Mouse (Mus musculus) myocyte (in vitro differentiated cells): ENCODE data around the gene Brf1. TPM values are rescaled to one million over a fixed set of nuclear protein-coding genes. Genes with fewer than 3 reads are reported as not detected.

Experiments
- H3K27me3 ChIP-seq: one replicate; pipeline ENCODE4 v1.6.1; 2011; ENCODE audit not compliant: control insufficient read depth, insufficient read depth, insufficient read length
- H3K36me3 ChIP-seq: one replicate; pipeline ENCODE4 v1.6.1; 2011; ENCODE audit not compliant: control insufficient read depth, insufficient read depth
- H3K4me2 ChIP-seq: one replicate; pipeline ENCODE4 v1.6.1; 2011; ENCODE audit warnings: low read depth, control low read depth
- H3K4me3 ChIP-seq: one replicate; pipeline ENCODE4 v1.5.1; 2011; ENCODE audit warnings: mild to moderate bottlenecking, control low read depth, moderate library complexity
- H3K79me2 ChIP-seq: one replicate; pipeline ENCODE4 v1.6.1; 2011; ENCODE audit not compliant: control insufficient read depth, insufficient read depth
- H3ac ChIP-seq: one replicate; pipeline ENCODE4 v1.6.1; 2011; ENCODE audit not compliant: control insufficient read depth, insufficient read length
- CEBPB ChIP-seq: IDR thresholded peaks from 2 replicates; pipeline ENCODE4 v1.6.1; 2011; ENCODE audit warnings: mild to moderate bottlenecking, moderate library complexity; ENCODE audit not compliant: poor library complexity, insufficient read depth, severe bottlenecking
- E2F4 ChIP-seq: IDR thresholded peaks from one replicate; pipeline ENCODE4 v1.6.1; 2011; ENCODE audit warnings: mild to moderate bottlenecking, control low read depth, moderate library complexity; ENCODE audit not compliant: insufficient read depth
- MAX ChIP-seq: IDR thresholded peaks from one replicate; pipeline ENCODE4 v1.6.1; 2011; ENCODE audit warnings: low read depth, mild to moderate bottlenecking, control low read depth
- MYOD1 ChIP-seq, 3 experiments: IDR thresholded peaks; one replicate each; pipeline ENCODE4 v1.6.1; 2011; ENCODE audit warnings: control low read depth in 2 of 3, low read depth in 2 of 3, mild to moderate bottlenecking in 2 of 3, moderate library complexity in 1 of 3; ENCODE audit not compliant: insufficient read length in 2 of 3, control insufficient read depth in 1 of 3
- MYOG ChIP-seq, 3 experiments: IDR thresholded peaks; one replicate each; pipeline ENCODE4 v1.6.1; 2011; ENCODE audit warnings: control low read depth in 2 of 3, low read depth in 2 of 3, mild to moderate bottlenecking in 2 of 3; ENCODE audit not compliant: insufficient read length in 2 of 3, control insufficient read depth in 1 of 3, insufficient read depth in 1 of 3
- POLR2A ChIP-seq: IDR thresholded peaks from one replicate; pipeline ENCODE4 v1.6.1; 2011; ENCODE audit warnings: low read depth, mild to moderate bottlenecking, control low read depth, moderate library complexity; ENCODE audit not compliant: insufficient read length
- POLR2AphosphoS2 ChIP-seq: IDR thresholded peaks from one replicate; pipeline ENCODE4 v1.6.1; 2011; ENCODE audit warnings: low read depth, control low read depth; ENCODE audit not compliant: insufficient read length
- REST ChIP-seq: IDR thresholded peaks from one replicate; pipeline ENCODE4 v1.6.1; 2011; ENCODE audit warnings: mild to moderate bottlenecking, control low read depth, moderate library complexity; ENCODE audit not compliant: insufficient read depth, insufficient read length
- SRF ChIP-seq: IDR thresholded peaks from one replicate; pipeline ENCODE4 v1.6.1; 2011; ENCODE audit warnings: low read depth; ENCODE audit not compliant: control insufficient read depth, insufficient read length
- TCF12 ChIP-seq: IDR thresholded peaks from one replicate; pipeline ENCODE4 v1.6.1; 2011; ENCODE audit warnings: mild to moderate bottlenecking, control low read depth; ENCODE audit not compliant: poor library complexity, insufficient read depth, severe bottlenecking
- TCF3 ChIP-seq: IDR thresholded peaks from one replicate; pipeline ENCODE4 v1.6.1; 2011; ENCODE audit warnings: low read depth, control low read depth; ENCODE audit not compliant: insufficient read length
- polyA plus RNA-seq: library from polyadenylated mRNA; unstranded; fragments of >200 nt; fragmentation: generic; extraction: Trizol; gene quantifications from one replicate; pipeline ENCODE4 v1.2.1, GENCODE M21; 2012; ENCODE audit warnings: missing spikeins

The Brf1 gene
- polyA plus RNA-seq, 1 experiment = 27.9 TPM

GRCm38 (mm10) chr12:113013604-113014558, 13.4 kb upstream of the Brf1 start, which contains the start of gene Pacs2:
Pacs2 (plus strand) TSS chr12:113014508.
- H3K36me3 ChIP-seq = no peaks in the 10 kb centered on the region
- peak within 1 kb of the TSS; percentile 54 for H3K4me3 ChIP-seq
- peaks cover 45% of the 10 kb centered on the region for H3K79me2 ChIP-seq
- no peak for TF ChIP-seq MYOD1 (IDR thresholded peaks at IDR 0.05; ENCODE audit: control insufficient read depth in 1 of 3, insufficient read length in 2 of 3, low read depth in 2 of 3)
- TF ChIP-seq POLR2AphosphoS2 = peak; percentile 99
- TF ChIP-seq MYOG (IDR thresholded peaks at IDR 0.05; ENCODE audit: control insufficient read depth in 1 of 3, insufficient read depth in 1 of 3, insufficient read length in 2 of 3, low read depth in 2 of 3) = peak in 1 of 3 experiments; percentile 14
- peak; percentile 97 for TF ChIP-seq POLR2A
- TF ChIP-seq TCF3 = no peak
- TF ChIP-seq TCF12 = no peak
- no peak for TF ChIP-seq REST
- no peak for TF ChIP-seq CEBPB
- TF ChIP-seq E2F4 = no peak
- no peaks in the 10 kb centered on the region for H3K27me3 ChIP-seq
- peak within 1 kb of the TSS; percentile 88 for H3K4me2 ChIP-seq
- H3ac ChIP-seq = peak within 1 kb of the TSS; percentile 95

- H3K79me2 ChIP-seq = peaks cover 36% of the 10 kb centered on the region
- no peaks in the 10 kb centered on the region for H3K27me3 ChIP-seq
- H3K4me3 ChIP-seq = peak overlapping the region; percentile 54
- H3ac ChIP-seq = no peak overlapping the region
- H3K4me2 ChIP-seq = peak overlapping the region; percentile 87
- no peak for TF ChIP-seq POLR2A
- peak in 2 of 3 experiments; percentile 32 to 58 for TF ChIP-seq MYOG (IDR thresholded peaks at IDR 0.05; ENCODE audit: control insufficient read depth in 1 of 3, insufficient read depth in 1 of 3, insufficient read length in 2 of 3, low read depth in 2 of 3)
- peak in 2 of 3 experiments; percentile 68 to 73 for TF ChIP-seq MYOD1 (IDR thresholded peaks at IDR 0.05; ENCODE audit: control insufficient read depth in 1 of 3, insufficient read length in 2 of 3, low read depth in 2 of 3)
- no peak for TF ChIP-seq MAX
- no peak for TF ChIP-seq POLR2AphosphoS2
- H3K36me3 ChIP-seq = no peaks in the 10 kb centered on the region
Measured at GRCm38 (mm10) chr12:113013021-113013491, 12.6 kb upstream of the Brf1 start.

GRCm38 (mm10) chr12:113012443-113012842, 11.9 kb upstream of the Brf1 start:
- H3K79me2 ChIP-seq = peaks cover 30% of the 10 kb centered on the region
- H3K27me3 ChIP-seq = no peaks in the 10 kb centered on the region
- TF ChIP-seq E2F4 (no peak), SRF (no peak)
- no peaks in the 10 kb centered on the region for H3K36me3 ChIP-seq
- H3ac ChIP-seq = no peak overlapping the region
- peak overlapping the region; percentile 54 for H3K4me3 ChIP-seq
- peak overlapping the region; percentile 87 for H3K4me2 ChIP-seq

- H3K79me2 ChIP-seq = peaks cover 24% of the 10 kb centered on the region
- TF ChIP-seq MYOG (IDR thresholded peaks at IDR 0.05; ENCODE audit: control insufficient read depth in 1 of 3, insufficient read depth in 1 of 3, insufficient read length in 2 of 3, low read depth in 2 of 3) = no peak
- TF ChIP-seq MYOD1 (IDR thresholded peaks at IDR 0.05; ENCODE audit: control insufficient read depth in 1 of 3, insufficient read length in 2 of 3, low read depth in 2 of 3) = peak in 2 of 3 experiments; percentile 32 to 47
- H3K27me3 ChIP-seq = no peaks in the 10 kb centered on the region
Measured at GRCm38 (mm10) chr12:113011702-113012360, 11.3 kb upstream of the Brf1 start.

GRCm38 (mm10) chr12:113004993-113005392, 4.5 kb upstream of the Brf1 start:
- Histone ChIP-seq H3ac (no peak overlapping the region), H3K79me2 (peaks cover under 1% of the 10 kb centered on the region), H3K36me3 (no peaks in the 10 kb centered on the region), H3K4me3 (no peak overlapping the region), H3K27me3 (no peaks in the 10 kb centered on the region), H3K4me2 (no peak overlapping the region)
- no peak for TF ChIP-seq E2F4
- no peak for TF ChIP-seq SRF
- no peak for TF ChIP-seq MYOD1 (IDR thresholded peaks at IDR 0.05; ENCODE audit: control insufficient read depth in 1 of 3, insufficient read length in 2 of 3, low read depth in 2 of 3)
- TF ChIP-seq TCF3 = no peak
- no peak for TF ChIP-seq POLR2A
- no peak for TF ChIP-seq CEBPB
- no peak for TF ChIP-seq MAX
- TF ChIP-seq REST = no peak
- TF ChIP-seq MYOG (IDR thresholded peaks at IDR 0.05; ENCODE audit: control insufficient read depth in 1 of 3, insufficient read depth in 1 of 3, insufficient read length in 2 of 3, low read depth in 2 of 3) = no peak
- TF ChIP-seq TCF12 = no peak

More at GRCm38 (mm10) chr12:113011702-113012360, 11.3 kb upstream of the Brf1 start:
- H3K4me3 ChIP-seq = no peak overlapping the region
- H3ac ChIP-seq = no peak overlapping the region
- H3K4me2 ChIP-seq = peak overlapping the region; percentile 87
- no peaks in the 10 kb centered on the region for H3K36me3 ChIP-seq
